In genomic region chr9:64076412-64076811, GRCm38 (mm10) we compare ENCODE assay signal across 17 mouse cellular contexts. TPM values are rescaled to one million over a fixed set of nuclear protein-coding genes. Genes with fewer than 3 reads are reported as not detected.
"Had no signal": no experiment of that assay in that cellular context is flagged by ENCODE, and none has a peak within 500 bp of the region (broad histone marks: within the 10 kb centered on the region; RNA-seq: fewer than 3 reads in every experiment).

No protein-coding gene starts in this region.

- H3K4me3 ChIP-seq: limb, embryonic 10.5 days; midbrain, embryonic 13.5 days; stomach, embryonic 15.5 days had no signal

- ATAC-seq: lung, postnatal 0 days; midbrain, embryonic 13.5 days had no signal

- DNase-seq: kidney, adult 11 months; kidney, postnatal 14 days; lung, adult 2 months; lung, postnatal 36 days; right cerebral cortex, postnatal 14 days; thymus, postnatal 14 days had no signal

- H3K27me3 ChIP-seq: midbrain, embryonic 13.5 days; stomach, embryonic 15.5 days had no signal

- H3K9ac ChIP-seq: midbrain, embryonic 13.5 days; stomach, embryonic 15.5 days had no signal

- H3K27ac ChIP-seq: midbrain, embryonic 13.5 days; stomach, embryonic 15.5 days had no signal

- H3K4me1 ChIP-seq: midbrain, embryonic 13.5 days had no signal

- H3K4me2 ChIP-seq: midbrain, embryonic 13.5 days; stomach, embryonic 15.5 days had no signal

- H3K9me3 ChIP-seq: limb, embryonic 10.5 days; midbrain, embryonic 13.5 days; stomach, embryonic 15.5 days had no signal

- H3K36me3 ChIP-seq: limb, embryonic 10.5 days; midbrain, embryonic 13.5 days; stomach, embryonic 15.5 days had no signal

RNA-seq across cellular contexts. Expression of gene Lctl, which starts 40.5 kb away (rescaled TPM):
- total RNA-seq: layer of hippocampus, postnatal 14 days; left cerebral cortex, adult 18-20 months; left cerebral cortex, postnatal 10 days; megakaryocyte progenitor cell, adult 5-6 weeks; midbrain, postnatal 0 days had no signal
- polyA plus RNA-seq: limb, embryonic 10.5 days; lung, postnatal 0 days; midbrain, embryonic 13.5 days; midbrain, postnatal 0 days; neural tube, embryonic 14.5 days; spleen, adult 2 months; stomach, embryonic 15.5 days had no signal
